Mouse (Mus musculus) 3134 (cell line): ENCODE data around the gene Tmem235.
"Not testable (repeated sequence)": the region's sequence is repeated elsewhere in the genome, so short reads cannot be mapped to it uniquely, and the experiment has no call there.

ENCODE experiments used
- DNase-seq: peaks from one replicate; pipeline ENCODE4 v3.0.0-alpha.2; 2011; ENCODE audit warnings: low spot score; ENCODE audit not compliant: insufficient read length; ENCODE audit errors: extremely low read depth

The Tmem235 gene

GRCm38 (mm10) chr11:117832086-117832969 is 28.2 kb upstream of the Tmem235 start:
- DNase-seq = peak; percentile 92

GRCm38 (mm10) chr11:117833509-117833908 is 27.0 kb upstream of the Tmem235 start:
- not testable (repeated sequence) for DNase-seq

GRCm38 (mm10) chr11:117834086-117834485 is 26.5 kb upstream of the Tmem235 start:
- no peak for DNase-seq

- DNase-seq = no peak
These were observed 24.2 kb upstream of the Tmem235 start for GRCm38 (mm10) chr11:117836306-117836705.

- DNase-seq = no peak
These were observed 22.0 kb upstream of the Tmem235 start for GRCm38 (mm10) chr11:117838572-117838971.

- DNase-seq = no peak
These were observed 21.5 kb upstream of the Tmem235 start for GRCm38 (mm10) chr11:117839021-117839420.

- DNase-seq = no peak
These were observed 19.6 kb upstream of the Tmem235 start for GRCm38 (mm10) chr11:117840910-117841309.

GRCm38 (mm10) chr11:117843434-117843833 is 17.1 kb upstream of the Tmem235 start:
- peak; percentile 50 for DNase-seq

GRCm38 (mm10) chr11:117844997-117845396 is 15.6 kb upstream of the Tmem235 start:
- no peak for DNase-seq

GRCm38 (mm10) chr11:117845651-117846050 is 14.9 kb upstream of the Tmem235 start:
- DNase-seq = no peak

- no peak for DNase-seq
These were observed 13.9 kb upstream of the Tmem235 start for GRCm38 (mm10) chr11:117846640-117847039.

- DNase-seq = peak; percentile 42
These were observed 12.8 kb upstream of the Tmem235 start for GRCm38 (mm10) chr11:117847593-117848215.

- DNase-seq = no peak
These were observed 12.1 kb upstream of the Tmem235 start for GRCm38 (mm10) chr11:117848271-117848984.

- DNase-seq = peak; percentile 99
These were observed 11.4 kb upstream of the Tmem235 start, which contains the start of gene Birc5 for GRCm38 (mm10) chr11:117848985-117849671. Gene Birc5, plus strand, starts transcription at chr11:117849251.

GRCm38 (mm10) chr11:117852875-117853274 is 7.7 kb upstream of the Tmem235 start:
- DNase-seq = no peak

- no peak for DNase-seq
These were observed 6.3 kb upstream of the Tmem235 start for GRCm38 (mm10) chr11:117854241-117854640.

GRCm38 (mm10) chr11:117855360-117855759 is 5.2 kb upstream of the Tmem235 start:
- no peak for DNase-seq

GRCm38 (mm10) chr11:117855975-117856374 is 4.6 kb upstream of the Tmem235 start:
- no peak for DNase-seq

- no peak for DNase-seq
These were observed 3.1 kb upstream of the Tmem235 start for GRCm38 (mm10) chr11:117857462-117857861.

- DNase-seq = no peak
These were observed 2.2 kb upstream of the Tmem235 start for GRCm38 (mm10) chr11:117858392-117858791.
